Mouse (Mus musculus) adrenal gland, postnatal 4 days (tissue): Measurements from ENCODE around the gene Syk. TPM values are rescaled to one million over a fixed set of nuclear protein-coding genes. Genes with fewer than 3 reads are reported as not detected.
A peak's percentile ranks its signal among the peaks of the same experiment; 100 is the strongest.

Source experiments
- DNase-seq, 2 experiments: peaks; one replicate each; pipeline ENCODE4 v3.0.0; 2021 to 2022; ENCODE audit warnings: low spot score in 2 of 2, mixed read lengths in 2 of 2
- total RNA-seq, 2 experiments: library from RNA; stranded (reverse); gene quantifications; 2 replicates each; pipeline ENCODE4 v1.2.3; 2021

Gene Syk
- total RNA-seq, 2 experiments from 2014 or later = 6.9 to 8.7 TPM

DNA sequence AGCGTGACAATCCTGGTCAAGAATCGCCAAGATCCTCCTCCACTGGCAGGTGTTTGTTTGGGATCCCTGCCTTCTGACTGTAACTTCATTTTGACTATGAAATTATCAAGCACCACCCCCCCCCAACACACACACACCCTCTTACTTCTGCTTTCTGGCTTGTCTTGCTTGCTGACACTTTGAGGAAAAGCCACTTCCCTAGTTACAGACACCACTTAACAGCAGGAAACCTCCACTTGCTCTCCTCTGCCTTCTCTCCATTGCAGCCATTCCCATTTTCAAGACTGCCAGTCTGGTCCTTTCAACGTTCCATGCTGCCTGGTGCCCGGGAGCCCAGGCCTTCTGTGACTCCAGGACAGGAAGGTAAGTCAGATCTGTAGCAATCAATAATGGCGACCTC, 13.7 kb downstream of the Syk start:
- DNase-seq = no peak

DNA sequence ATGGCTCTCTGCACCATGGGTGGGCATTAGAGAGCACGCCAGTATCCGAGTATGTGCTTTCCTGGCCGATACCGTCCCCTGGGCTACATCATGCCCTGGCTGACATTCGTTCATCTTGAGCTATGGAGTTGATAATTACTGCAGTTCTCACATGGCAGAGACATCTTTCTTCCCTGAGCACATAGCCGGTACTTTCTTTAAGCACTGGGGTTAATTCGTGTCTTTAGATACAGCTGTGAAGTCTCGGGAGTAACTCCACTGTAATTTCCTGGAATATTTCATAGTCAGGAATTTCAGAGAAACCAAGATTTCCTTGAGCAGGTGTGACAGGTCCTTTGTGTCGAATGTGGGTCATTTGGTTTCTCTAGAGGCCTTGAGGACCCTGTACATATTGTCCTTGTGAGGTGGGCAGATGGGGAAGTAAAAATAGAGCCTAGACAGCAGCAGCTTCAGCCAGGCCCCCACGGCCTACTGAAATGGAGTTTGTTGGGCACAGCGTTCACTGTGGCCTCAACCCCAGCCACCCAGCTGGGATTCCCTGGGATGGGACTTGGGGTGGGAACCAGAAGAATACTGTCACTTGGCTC, 14.2 kb downstream of the Syk start:
- no peak for DNase-seq

DNA sequence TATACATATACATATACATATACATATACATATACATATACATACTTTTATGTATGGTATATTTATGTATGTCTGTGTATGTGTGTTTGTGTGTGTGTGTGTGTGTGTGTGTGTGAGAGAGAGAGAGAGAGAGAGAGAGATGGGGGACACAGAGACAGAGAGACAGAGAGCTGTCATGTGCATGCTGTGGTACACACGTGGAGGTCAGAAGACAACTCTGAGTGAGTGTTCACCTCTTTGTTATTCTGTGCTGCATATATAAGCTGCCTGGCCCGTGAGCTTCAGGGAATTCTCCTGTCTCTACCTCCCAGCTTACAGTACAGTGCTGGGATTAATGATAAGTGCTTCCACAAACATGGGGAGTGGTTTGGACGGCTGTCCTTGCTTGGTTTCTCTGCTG, 15.3 kb downstream of the Syk start:
- DNase-seq = no peak

DNA sequence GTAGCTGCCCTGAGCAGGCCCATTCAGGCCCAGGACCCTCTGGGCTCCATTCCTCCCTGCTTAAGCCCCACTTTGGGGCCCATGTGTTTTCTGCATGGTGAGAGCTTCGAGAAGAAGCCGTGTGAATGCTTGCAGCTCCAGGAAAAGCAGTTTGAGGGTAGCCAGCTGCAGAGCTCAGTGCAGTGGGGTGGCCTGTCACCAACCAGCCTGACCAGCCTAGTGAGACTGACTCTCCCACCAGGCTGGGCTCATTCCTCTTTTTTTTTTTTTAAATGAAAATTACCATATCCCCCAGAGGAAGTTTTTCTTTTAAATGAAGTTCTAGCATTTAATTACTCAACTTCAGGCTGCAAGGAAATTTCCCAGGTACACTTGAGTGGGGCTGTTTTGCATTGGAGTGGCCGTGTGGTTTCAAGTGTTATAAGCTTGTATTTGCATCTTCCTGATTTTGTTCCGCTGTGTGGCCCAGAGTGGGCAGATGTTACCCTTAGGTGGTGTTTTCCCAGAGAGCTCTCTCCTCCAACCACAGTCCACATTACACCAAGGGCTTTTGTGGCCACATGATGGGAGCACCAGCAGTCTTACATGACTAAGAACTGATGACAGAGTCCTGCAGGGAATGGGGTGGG, 17.2 kb downstream of the Syk start:
- DNase-seq = no peak

DNA sequence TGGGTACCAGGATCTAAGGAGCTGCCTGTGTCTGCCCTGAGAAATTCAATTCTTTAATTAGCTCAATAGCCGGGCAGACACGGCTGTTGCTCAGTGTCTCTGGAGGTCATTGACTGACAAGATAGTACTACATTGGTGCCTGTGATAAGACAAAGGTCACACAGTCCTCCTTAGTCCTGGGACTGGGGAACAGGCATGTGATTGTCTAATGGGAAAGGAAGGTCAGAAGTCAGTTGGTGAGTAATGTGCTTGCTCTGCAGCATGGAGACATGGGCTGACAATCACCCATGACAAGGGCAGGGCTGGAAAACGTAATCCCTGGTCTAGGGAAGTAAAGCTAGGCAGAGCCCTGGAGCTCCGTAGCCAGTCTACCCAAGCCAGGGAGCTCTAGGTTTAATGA, 19.8 kb downstream of the Syk start:
- no peak for DNase-seq

DNA sequence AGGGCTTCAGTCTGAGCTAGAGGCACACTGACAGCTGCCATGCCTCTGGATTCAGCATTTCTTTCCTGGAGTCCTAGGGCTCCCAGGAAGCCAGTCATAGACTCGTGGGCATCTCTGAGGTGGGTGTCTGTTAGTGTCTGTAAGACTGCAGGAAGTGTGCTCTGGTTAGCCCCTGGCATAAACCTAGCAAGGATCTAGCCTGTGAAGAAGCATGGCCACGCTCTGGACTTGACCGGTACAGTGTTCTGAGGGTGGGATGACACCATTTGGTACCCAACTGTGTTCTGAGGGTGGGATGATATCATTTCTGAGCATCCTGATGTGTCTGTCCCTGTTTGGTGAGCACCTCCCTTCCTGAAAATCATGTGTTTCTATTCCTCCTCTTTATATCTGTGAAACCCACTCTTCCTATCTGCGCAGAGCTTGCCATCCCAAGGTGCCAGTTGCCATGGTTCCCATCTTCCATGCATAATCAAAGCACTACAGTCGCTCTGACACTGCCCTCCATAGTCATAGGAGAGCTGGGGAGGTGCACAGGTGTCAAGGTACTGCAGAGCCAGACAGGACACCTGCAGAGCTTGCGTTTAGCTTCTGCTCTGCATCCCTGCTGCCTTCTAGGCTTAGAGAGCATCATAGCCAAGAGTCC, 20.9 kb downstream of the Syk start:
- no peak for DNase-seq

DNA sequence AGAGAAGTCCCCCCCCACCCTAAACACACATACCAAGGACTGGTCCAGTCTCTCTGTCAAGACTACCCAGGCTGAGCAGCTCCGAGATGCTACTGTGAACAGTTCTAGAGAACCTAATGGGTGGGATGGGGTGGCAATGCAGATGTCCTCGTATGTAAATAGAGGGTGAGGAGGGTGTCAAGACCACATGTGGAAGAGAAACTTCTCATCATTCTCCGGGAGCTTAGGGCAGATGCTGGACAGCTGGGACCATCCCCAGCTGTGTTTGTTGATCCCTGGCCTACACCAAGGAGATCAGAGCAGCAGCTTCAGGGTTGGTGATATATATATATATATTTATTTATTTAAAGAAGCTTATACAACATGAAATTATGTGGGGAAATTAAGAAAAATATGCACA, 22.0 kb downstream of the Syk start:
- no peak for DNase-seq

DNA sequence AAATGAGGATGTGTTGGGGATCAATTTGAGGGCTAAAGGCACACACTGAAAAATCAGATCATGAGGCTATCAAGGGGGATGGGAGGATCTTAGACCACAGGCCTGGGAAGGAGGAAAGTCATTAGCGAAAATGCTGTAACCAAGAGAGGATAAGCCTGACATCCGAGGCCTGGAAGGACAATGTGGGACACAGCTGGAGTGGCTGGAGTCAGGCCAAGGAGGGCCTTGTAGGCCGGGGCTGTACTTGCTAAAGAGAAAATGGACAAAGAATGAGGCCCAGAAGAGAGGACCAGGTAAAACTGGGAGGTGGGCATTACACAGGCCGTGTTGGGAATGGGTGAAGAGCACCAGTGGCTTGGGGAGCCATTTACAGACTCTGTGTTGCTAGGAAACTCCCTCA, 22.9 kb downstream of the Syk start:
- DNase-seq = no peak

DNA sequence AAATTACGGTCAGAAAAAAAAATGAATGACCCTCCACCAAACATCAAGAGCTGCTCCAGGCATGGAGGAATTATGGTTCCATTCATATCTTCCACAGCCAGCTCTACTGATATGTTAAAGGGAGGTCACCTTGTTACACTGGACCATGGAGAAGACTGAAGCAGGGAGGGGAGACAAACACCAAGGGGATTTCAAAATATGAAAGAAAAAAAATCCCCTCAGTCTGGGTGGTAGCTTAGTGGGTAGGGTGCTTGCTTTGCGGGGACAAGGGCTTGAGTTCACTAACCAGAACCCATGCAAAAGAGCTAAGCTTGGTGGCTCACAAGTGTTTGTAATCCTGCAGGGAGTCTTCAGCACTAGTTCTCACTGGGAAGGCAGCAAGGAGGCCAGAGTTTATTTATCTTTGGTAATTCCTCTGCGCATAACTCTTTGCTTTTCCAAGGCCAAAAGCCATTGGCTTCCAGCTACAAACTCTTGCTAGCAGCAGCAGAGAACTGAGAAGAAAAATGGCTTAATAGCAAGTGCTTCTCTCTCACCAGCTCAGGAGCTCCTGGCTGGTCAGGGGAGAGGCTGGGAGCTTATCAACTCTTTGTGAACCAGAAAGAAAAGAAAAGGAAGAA, 23.8 kb downstream of the Syk start:
- no peak for DNase-seq

DNA sequence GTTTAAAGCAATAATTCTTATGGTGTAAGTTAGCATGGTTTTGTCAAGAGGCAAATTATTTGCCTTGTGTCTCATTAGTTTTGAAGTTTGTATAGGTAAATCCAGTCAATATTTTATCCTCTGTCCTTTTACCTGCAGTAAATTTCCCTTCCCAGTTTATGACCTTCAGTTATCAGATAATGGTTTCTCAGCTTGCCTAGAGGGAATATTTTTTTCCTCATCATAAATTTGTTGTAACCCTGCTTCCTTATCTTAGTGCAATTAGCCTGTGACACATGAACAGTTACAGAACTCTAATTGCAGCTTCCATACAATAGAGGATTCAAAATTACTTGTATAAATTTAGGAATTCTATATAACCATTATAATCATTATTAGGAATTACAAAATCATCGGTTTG, 25.0 kb downstream of the Syk start:
- DNase-seq = no peak

DNA sequence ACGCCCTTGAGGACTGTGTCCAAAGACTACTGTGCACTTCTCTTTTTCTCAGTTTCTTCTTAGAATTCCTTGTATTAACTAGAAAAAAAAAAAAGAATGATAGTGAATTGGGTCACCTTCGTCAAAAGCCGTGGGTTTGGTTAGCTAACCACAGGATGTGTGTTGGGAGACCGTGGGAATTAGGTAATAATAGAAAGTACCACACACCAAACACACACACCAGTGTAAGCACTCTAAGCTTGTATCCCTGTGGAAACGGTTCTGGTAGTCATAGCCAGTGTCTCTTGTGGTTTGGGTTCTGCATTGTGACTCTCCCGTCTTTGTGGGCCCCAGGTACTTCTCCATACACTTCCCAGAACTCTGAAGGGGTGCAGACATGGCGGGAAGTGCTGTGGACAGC, 27.5 kb downstream of the Syk start:
- no peak for DNase-seq

DNA sequence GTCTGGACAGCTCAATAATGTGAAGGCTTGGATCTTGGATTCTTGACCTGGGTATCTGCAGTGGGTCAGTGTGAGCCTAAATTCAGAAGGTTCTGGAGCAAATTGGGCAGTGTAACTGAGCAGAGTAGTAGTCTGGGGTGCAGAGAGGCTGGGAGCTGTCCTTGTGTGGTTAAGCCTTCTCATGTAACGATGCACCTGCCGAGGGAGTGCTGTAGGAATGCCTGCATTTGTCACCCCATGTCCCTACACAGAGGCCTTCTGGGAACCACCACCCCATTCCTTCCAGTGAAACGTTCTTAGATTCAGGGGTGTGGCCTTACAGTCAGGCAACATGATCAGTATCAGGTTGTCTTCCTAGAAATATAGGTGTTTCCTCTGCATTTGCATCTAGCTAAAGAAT, 30.3 kb downstream of the Syk start:
- no peak for DNase-seq

DNA sequence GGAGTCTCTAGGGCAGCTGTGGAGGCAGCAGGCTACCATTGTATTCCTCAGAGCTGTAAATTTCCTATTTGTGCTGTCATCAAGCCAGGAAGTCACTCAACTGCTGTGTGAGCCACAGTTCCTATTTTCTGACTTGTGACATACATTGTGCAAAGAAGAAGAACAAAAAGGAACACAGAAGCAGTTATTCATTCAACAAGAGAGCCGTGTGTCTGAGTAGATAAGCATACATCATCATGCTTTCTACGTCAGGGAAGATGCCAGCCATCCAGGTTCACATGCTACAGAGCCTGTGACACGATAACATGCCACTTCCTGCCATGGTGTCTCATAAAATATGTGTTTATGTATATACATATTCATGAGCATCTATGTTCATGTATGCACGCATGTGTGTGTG, 32.1 kb downstream of the Syk start:
- DNase-seq = no peak

DNA sequence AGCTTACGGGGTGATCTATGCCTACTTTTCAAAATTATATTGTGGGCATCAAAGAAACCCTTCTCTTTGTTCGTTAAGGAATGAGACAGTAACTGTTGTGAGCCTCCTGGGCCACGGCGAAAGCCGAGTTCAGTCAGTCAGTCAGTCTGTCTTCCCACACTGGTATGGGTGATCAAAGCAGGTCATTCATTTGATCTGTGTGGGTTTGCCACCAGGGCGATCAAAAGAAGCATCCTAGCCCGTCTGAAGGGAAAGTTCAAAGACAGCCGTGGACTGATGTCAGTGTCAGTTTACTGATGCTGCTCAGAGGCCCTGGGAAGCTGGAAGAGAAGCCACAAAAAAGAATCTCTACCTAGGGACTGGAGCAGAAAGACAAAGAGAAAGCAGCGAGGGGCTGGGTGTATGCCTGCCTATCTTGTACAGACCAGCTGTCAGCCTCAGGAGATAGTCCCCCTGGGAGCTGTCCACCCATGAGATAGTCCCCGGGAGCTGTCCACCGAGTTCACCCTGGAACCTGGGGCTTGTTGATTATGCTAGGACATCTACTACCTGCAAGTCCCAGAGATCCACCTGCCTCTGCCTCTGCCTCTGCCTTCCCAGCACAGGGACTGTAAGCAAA, 34.2 kb downstream of the Syk start:
- DNase-seq = no peak

DNA sequence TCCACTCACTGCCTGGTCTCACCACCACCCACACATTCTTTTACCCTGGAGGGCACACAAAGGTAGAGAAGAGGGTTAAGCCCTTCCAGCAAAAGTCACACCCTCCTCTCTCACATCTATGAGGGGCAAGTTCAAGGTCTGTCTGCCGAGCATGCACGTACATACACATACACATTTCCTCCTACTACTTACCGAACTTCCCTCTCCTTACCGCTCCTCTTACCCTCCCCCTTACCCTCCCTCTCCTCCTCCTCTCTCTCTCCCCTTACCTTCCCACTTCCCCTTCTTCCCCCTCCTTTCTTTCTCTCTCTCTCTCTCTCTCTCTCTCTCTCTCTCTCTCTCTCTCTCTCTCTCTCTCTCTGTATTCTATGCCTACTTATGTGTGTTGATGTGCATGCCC, 35.6 kb downstream of the Syk start:
- no peak for DNase-seq

DNA sequence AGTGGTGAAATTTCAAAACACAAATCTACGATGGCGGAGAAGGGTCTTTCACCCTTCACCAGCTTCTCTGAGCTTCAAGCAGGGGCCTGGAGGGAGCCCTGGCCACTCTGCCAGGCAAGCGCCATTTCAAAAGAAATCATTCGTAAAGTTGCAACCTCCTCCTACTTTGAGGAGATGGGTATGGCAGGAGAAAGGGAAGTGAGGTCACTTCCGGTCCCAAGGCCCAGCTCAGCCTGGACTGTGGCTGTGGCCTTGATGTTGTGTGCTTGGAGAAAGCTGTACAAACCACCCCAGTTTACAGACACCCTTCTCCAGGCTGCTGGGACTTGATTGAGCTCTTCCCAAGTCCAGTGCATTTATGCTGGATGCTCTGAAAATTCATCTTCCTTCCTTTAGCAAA, 36.5 kb downstream of the Syk start:
- no peak for DNase-seq

DNA sequence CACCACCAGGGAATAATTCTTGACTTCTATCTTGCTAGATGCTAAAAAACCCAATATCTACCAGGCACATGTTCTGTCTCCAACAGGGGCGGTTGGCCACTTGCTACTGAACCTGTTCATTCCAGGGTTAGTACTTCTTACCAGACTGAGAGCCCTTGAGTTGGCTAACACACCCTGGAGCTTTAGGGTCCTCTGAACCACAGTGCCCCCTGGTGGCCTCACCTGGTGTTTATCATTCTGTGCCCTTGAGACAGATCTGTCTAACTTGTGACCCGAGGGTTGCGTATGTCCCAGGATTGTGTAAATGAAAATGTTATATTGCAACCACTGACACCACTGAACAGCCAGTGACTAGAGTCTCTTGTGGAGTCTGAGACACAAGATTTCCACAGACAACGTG, 41.1 kb downstream of the Syk start:
- peak; percentile 19 to 54 for DNase-seq

DNA sequence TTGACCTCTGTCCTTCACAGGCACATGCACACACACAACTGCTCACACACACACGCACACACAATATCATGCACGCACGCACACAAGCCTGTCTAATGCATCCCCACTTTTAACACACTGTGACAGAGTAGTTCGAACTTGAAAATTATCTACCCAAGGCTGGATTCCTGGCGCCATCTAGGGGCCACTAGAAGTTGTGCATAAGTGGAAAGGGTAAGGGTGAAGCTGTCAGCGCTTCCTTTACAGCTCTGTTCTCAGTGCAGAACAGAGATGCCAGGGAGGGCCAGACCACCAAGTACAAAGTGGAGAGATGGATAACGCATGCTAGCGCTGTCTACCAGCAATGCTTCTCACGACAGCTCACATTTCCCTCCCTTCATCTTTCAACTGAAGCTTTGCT, 45.6 kb downstream of the Syk start:
- peak in 1 of 2 experiments; percentile 25 for DNase-seq

DNA sequence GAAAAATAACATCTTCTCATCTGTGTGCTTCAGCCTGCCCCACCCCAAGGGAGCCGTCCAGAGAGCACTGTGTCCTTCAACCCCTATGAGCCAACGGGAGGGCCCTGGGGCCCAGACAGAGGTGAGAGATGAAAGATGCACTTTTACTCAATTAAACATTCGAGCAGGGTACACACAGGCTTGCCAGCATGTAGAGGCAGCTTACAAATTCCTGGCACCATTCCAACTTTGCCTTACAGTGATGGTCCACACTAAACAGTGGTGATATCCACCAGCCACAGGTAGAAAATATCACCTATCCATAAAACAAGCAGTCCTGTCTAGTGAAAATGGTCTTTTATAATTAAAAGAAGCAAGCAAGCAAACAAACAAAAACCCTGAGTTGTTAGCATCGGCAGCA, 48.7 kb downstream of the Syk start:
- DNase-seq = no peak

DNA sequence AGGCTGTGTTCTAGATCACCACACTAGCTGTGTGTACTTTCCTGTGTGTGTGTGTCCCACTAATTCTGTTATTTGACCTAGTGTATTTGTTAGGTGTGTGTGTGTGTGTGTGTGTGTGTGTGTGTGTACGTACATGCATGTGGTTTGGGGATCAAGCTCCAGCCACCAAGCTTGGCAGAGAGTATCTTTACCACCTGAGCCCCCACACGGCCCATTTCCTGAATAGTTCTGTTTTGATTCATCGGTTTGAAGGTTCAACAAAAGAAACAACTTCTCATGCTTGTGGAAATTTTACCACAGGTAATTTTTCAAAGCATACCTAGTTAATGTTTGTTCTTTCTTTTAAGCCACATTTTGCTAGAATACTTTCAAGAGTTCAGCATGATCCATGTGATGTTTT, 52.5 kb downstream of the Syk start:
- no peak for DNase-seq

DNA sequence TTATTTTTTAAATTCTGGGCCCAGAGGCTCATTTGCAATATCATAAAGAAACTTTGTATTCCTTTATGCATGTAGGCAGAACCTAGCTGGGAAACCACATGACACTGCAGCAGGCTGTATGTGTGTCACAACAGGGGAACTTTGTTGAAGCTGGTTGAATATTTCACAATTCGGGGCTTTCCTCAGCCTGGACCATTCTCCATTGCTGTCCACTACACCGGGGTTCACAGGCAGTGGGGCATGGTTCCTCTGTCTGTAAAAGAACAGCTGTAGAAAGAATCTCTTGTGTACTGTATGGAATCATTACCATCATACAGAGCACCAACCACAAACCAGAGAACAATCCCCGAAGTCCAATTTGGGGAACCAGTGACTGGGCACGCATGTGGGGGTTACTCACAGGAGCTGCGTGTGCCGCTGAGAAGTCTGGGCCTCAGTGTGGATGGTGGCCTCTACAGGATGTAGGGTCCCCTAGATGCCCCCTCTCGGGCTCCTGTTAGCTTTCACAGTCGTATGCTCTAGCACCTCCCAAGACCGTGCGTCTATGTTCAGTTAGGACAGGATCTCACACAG, 53.3 kb downstream of the Syk start:
- DNase-seq = no peak

DNA sequence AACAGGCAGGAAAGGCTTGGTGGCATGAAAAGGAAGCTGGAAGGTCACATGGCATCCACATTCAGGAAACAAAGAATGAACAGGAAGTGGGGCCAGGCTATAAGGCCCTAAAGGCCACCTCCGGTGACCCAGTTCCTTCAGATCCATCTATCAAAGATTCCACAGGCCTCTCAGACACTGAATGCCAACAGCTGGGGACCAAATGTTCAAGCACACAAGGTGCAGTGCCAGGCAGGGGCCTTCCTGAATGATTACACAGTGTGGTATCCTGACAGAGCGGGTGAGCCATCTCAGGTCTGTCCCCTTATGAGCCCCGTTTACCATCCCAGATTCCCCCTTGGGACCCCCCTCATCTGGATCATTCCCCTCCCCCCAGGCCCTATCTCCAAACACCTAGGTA, 63.6 kb downstream of the Syk start:
- no peak for DNase-seq
